In genomic region chr17:88132601-88133346, GRCm38 (mm10) we compare ENCODE assay signal across 12 mouse cellular contexts.
A peak's percentile ranks its signal among the peaks of the same experiment; 100 is the strongest.
DNase-seq lines count a peak whose midpoint lies in the region; ATAC-seq and TF ChIP-seq lines count a peak whose summit lies in the region.
"Had no signal": no experiment of that assay in that cellular context is flagged by ENCODE, and none has a peak within 500 bp of the region (broad histone marks: within the 10 kb centered on the region; RNA-seq: fewer than 3 reads in every experiment).

No protein-coding gene starts in this region.

- 50% methylated on average over 23 of the region's 23 CpGs for WGBS in kidney, postnatal 0 days

- no peaks in the 10 kb centered on the region for H3K27me3 ChIP-seq in kidney, postnatal 0 days (ENCODE audit: insufficient read depth, low read length)
- H3K27me3 ChIP-seq: limb, embryonic 12.5 days had no signal

- no peak for ATAC-seq in kidney, postnatal 0 days (replicated peaks; ENCODE audit: low FRiP score, low read depth)
- peak; percentile 92 for ATAC-seq in granulocyte monocyte progenitor cell, adult 5-6 weeks (replicated peaks; ENCODE audit: poor library complexity, severe bottlenecking)
- peak; percentile 93 for ATAC-seq in megakaryocyte progenitor cell, adult 5-6 weeks (replicated peaks; ENCODE audit: poor library complexity)
- ATAC-seq in activated CD4-positive, CD25-positive, alpha-beta regulatory T cell, adult 4 months = no peak
- ATAC-seq: forebrain, embryonic 14.5 days had no signal

- no peaks in the 10 kb centered on the region for H3K9me3 ChIP-seq in kidney, postnatal 0 days (replicated peaks; ENCODE audit: low read length)
- H3K9me3 ChIP-seq: limb, embryonic 12.5 days had no signal

- peak overlapping the region; percentile 26; the same call in 1 of the 2 replicates for H3K4me2 ChIP-seq in kidney, postnatal 0 days (ENCODE audit: low read length)
- H3K4me2 ChIP-seq: limb, embryonic 12.5 days had no signal

- no peak overlapping the region for H3K4me3 ChIP-seq in kidney, postnatal 0 days (replicated peaks; ENCODE audit: low read depth, low read length)
- H3K4me3 ChIP-seq: limb, embryonic 12.5 days had no signal

- H3K36me3 ChIP-seq in kidney, postnatal 0 days (ENCODE audit: insufficient read depth, low read length) = no peaks in the 10 kb centered on the region
- H3K36me3 ChIP-seq: limb, embryonic 12.5 days had no signal

- H3K27ac ChIP-seq in kidney, postnatal 0 days = peak overlapping the region; percentile 26; the same call in 1 of the 2 replicates
- H3K27ac ChIP-seq: limb, embryonic 12.5 days had no signal

- no peak for TF ChIP-seq CTCF in kidney, postnatal 0 days (IDR thresholded peaks at IDR 0.05; ENCODE audit: low read depth)

- H3K4me1 ChIP-seq in kidney, postnatal 0 days (replicated peaks; ENCODE audit: insufficient read depth, low read length) = no peaks in the 10 kb centered on the region
- H3K4me1 ChIP-seq: limb, embryonic 12.5 days had no signal

- H3K9ac ChIP-seq in kidney, postnatal 0 days (ENCODE audit: low read depth, low read length) = no peak overlapping the region
- H3K9ac ChIP-seq: limb, embryonic 12.5 days had no signal

- peak; percentile 54 for DNase-seq in kidney, postnatal 0 days (ENCODE audit: low spot score)
- no peak for DNase-seq in kidney, adult 18-20 months
- peak; percentile 22 for DNase-seq in adrenal gland, postnatal 10 days
- DNase-seq in right cerebral cortex, adult 2 months (ENCODE audit: low spot score in 2 of 2) = no peak
- DNase-seq in spleen, postnatal 10 days (ENCODE audit: low spot score in 2 of 2) = no peak
- DNase-seq: cerebellum, adult 2 months; spleen, adult 18-20 months had no signal

Comparison
In these comparisons a context has a peak if more than half of its experiments do, and no peak if none do; other contexts are left out.
1. DNase-seq: peak in kidney, postnatal 0 days (single experiment) and adrenal gland, postnatal 10 days (single experiment); none in kidney, adult 18-20 months (single experiment), right cerebral cortex, adult 2 months (0 of 2) and spleen, postnatal 10 days (0 of 2).
2. ATAC-seq: peak in granulocyte monocyte progenitor cell, adult 5-6 weeks (single experiment) and megakaryocyte progenitor cell, adult 5-6 weeks (single experiment); none in kidney, postnatal 0 days (single experiment) and activated CD4-positive, CD25-positive, alpha-beta regulatory T cell, adult 4 months (single experiment).